ENCODE assay signal across 24 mouse cellular contexts in the genomic region with DNA sequence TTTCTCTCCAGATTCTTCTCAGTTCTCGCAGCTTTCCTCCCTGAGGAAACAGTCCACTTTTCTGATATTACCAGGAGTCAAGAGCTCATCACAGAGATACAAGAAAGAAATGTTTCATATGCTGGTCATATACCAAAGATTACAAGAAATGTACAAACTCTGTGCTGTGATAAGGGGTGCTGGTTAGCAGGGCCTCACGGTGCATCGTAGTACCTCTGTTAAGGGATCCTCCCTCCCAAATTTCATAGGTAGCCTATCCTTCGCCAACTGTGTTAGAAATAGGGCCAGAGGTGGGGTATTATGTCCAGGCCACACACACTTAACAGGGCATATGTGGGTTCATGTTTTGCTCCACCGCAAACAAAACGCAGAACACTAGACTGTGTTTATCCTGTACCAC.
DNase-seq lines count a peak whose midpoint lies in the region; ATAC-seq and TF ChIP-seq lines count a peak whose summit lies in the region.
"Had no signal": no experiment of that assay in that cellular context is flagged by ENCODE, and none has a peak within 500 bp of the region (broad histone marks: within the 10 kb centered on the region; RNA-seq: fewer than 3 reads in every experiment).

No protein-coding gene starts in this region.

- H3K27ac ChIP-seq in forebrain, embryonic 10.5 days: peak overlapping the region; percentile 54
- H3K27ac ChIP-seq in forebrain, embryonic 11.5 days (ENCODE audit: low read depth, low read length): no peak overlapping the region
- peak overlapping the region; percentile 45 for H3K27ac ChIP-seq in liver, embryonic 12.5 days
- H3K27ac ChIP-seq in liver, embryonic 15.5 days (replicated peaks): peak overlapping the region; percentile 71
- no peak overlapping the region for H3K27ac ChIP-seq in thymus, adult 2 months (ENCODE audit: control insufficient read depth, insufficient read depth, low read length)
- H3K27ac ChIP-seq: embryonic facial prominence, embryonic 10.5 days; embryonic facial prominence, embryonic 13.5 days; heart, adult 2 months; hindbrain, embryonic 12.5 days; hindbrain, embryonic 15.5 days had no signal

- no peak for ATAC-seq in forebrain, embryonic 11.5 days (replicated peaks; ENCODE audit: low FRiP score)
- ATAC-seq in liver, embryonic 12.5 days: peak; percentile 81
- ATAC-seq in liver, embryonic 15.5 days (ENCODE audit: insufficient read depth): peak; percentile 75
- ATAC-seq: activated CD4-positive, CD25-positive, alpha-beta regulatory T cell, adult 4 months; forebrain, embryonic 14.5 days; forebrain, postnatal 0 days had no signal

- H3K27me3 ChIP-seq in forebrain, embryonic 10.5 days (ENCODE audit: poor library complexity, severe bottlenecking): no peaks in the 10 kb centered on the region
- H3K27me3 ChIP-seq in forebrain, embryonic 11.5 days (ENCODE audit: control insufficient read depth, insufficient read depth, low read length): no peaks in the 10 kb centered on the region
- no peaks in the 10 kb centered on the region for H3K27me3 ChIP-seq in liver, embryonic 12.5 days (replicated peaks)
- no peaks in the 10 kb centered on the region for H3K27me3 ChIP-seq in liver, embryonic 15.5 days
- H3K27me3 ChIP-seq in thymus, adult 2 months (ENCODE audit: control insufficient read depth, insufficient read depth, low read length): no peaks in the 10 kb centered on the region
- H3K27me3 ChIP-seq: embryonic facial prominence, embryonic 13.5 days; hindbrain, embryonic 12.5 days; hindbrain, embryonic 15.5 days had no signal

- peaks cover 36% of the 10 kb centered on the region for H3K36me3 ChIP-seq in forebrain, embryonic 10.5 days (replicated peaks)
- no peaks in the 10 kb centered on the region for H3K36me3 ChIP-seq in forebrain, embryonic 11.5 days (ENCODE audit: control insufficient read depth, insufficient read depth, low read length)
- H3K36me3 ChIP-seq in liver, embryonic 12.5 days: peaks cover 34% of the 10 kb centered on the region
- 0 out of 2 replicates have a peak, but pooled peaks cover 7% of the 10 kb centered on the region for H3K36me3 ChIP-seq in liver, embryonic 15.5 days (replicated peaks)
- H3K36me3 ChIP-seq in thymus, adult 2 months (ENCODE audit: control insufficient read depth, insufficient read depth, low read length): no peaks in the 10 kb centered on the region

- no peak for TF ChIP-seq POLR2A in thymus, adult 2 months (IDR thresholded peaks at IDR 0.05; ENCODE audit: control insufficient read depth, extremely low read depth, insufficient read depth, low read length, poor library complexity)

- no peak overlapping the region for H3K4me2 ChIP-seq in forebrain, embryonic 11.5 days (ENCODE audit: low read depth, low read length, severe bottlenecking)
- H3K4me2 ChIP-seq in liver, embryonic 12.5 days: peak overlapping the region; percentile 15; the same call in 1 of the 2 replicates
- H3K4me2 ChIP-seq in liver, embryonic 15.5 days: peak overlapping the region; percentile 25; the same call in 1 of the 2 replicates
- H3K4me2 ChIP-seq: embryonic facial prominence, embryonic 13.5 days; heart, embryonic 11.5 days; hindbrain, embryonic 12.5 days; hindbrain, embryonic 15.5 days had no signal

- H3K9ac ChIP-seq in forebrain, embryonic 11.5 days (ENCODE audit: low read length): no peak overlapping the region
- peak overlapping the region; percentile 35 for H3K9ac ChIP-seq in liver, embryonic 12.5 days
- H3K9ac ChIP-seq in liver, embryonic 15.5 days: peak overlapping the region; percentile 5; the same call in 1 of the 2 replicates
- H3K9ac ChIP-seq: embryonic facial prominence, embryonic 13.5 days; forebrain, postnatal 0 days; hindbrain, embryonic 12.5 days; hindbrain, embryonic 15.5 days had no signal

- DNase-seq in forebrain, embryonic 10.5 days (ENCODE audit: extremely low spot score, low spot score): no peak
- no peak for DNase-seq in forebrain, embryonic 11.5 days (ENCODE audit: low spot score)
- no peak for DNase-seq in liver
- no peak for DNase-seq in thymus, adult 2 months
- DNase-seq: adrenal gland, adult 8-10 months; adrenal gland, postnatal 25 days; cerebellum, adult 11-12 months; cerebellum, adult 8-10 months; cerebellum, postnatal 10 days; cerebellum, postnatal 36 days; embryo, embryonic 11 days; forebrain, postnatal 0 days; gastrocnemius, postnatal 25 days; heart, adult 2 months had no signal

- H3K4me1 ChIP-seq in forebrain, embryonic 10.5 days: peaks cover 12% of the 10 kb centered on the region
- H3K4me1 ChIP-seq in forebrain, embryonic 11.5 days (replicated peaks; ENCODE audit: control insufficient read depth, insufficient read depth, low read length): no peaks in the 10 kb centered on the region
- H3K4me1 ChIP-seq in liver, embryonic 12.5 days: peaks cover 55% of the 10 kb centered on the region
- peaks cover 43% of the 10 kb centered on the region for H3K4me1 ChIP-seq in liver, embryonic 15.5 days (replicated peaks)
- no peaks in the 10 kb centered on the region for H3K4me1 ChIP-seq in thymus, adult 2 months (replicated peaks; ENCODE audit: control insufficient read depth, insufficient read depth, low read length)
- H3K4me1 ChIP-seq: embryonic facial prominence, embryonic 13.5 days; hindbrain, embryonic 12.5 days; hindbrain, embryonic 15.5 days had no signal

- no peak for TF ChIP-seq CTCF in thymus, adult 2 months (IDR thresholded peaks at IDR 0.05; ENCODE audit: borderline replicate concordance, control insufficient read depth, extremely low read depth, insufficient read depth, low read length, poor library complexity)

- 93% methylated on average over 6 of the region's 6 CpGs for WGBS in forebrain, embryonic 10.5 days
- 98% methylated on average over 6 of the region's 6 CpGs for WGBS in forebrain, embryonic 11.5 days
- WGBS in liver, embryonic 12.5 days (ENCODE audit: insufficient replicate concordance): 56% methylated on average over 6 of the region's 6 CpGs
- 59% methylated on average over 6 of the region's 6 CpGs for WGBS in liver, embryonic 15.5 days (ENCODE audit: insufficient replicate concordance)
- WGBS in thymus, adult 2 months: 99% methylated on average over 6 of the region's 6 CpGs

- H3K9me3 ChIP-seq in forebrain, embryonic 10.5 days: no peaks in the 10 kb centered on the region
- H3K9me3 ChIP-seq in forebrain, embryonic 11.5 days (ENCODE audit: control insufficient read depth, low read length): no peaks in the 10 kb centered on the region
- H3K9me3 ChIP-seq in liver, embryonic 12.5 days (replicated peaks): no peaks in the 10 kb centered on the region
- no peaks in the 10 kb centered on the region for H3K9me3 ChIP-seq in liver, embryonic 15.5 days (replicated peaks)
- H3K9me3 ChIP-seq: embryonic facial prominence, embryonic 10.5 days; embryonic facial prominence, embryonic 13.5 days; hindbrain, embryonic 12.5 days; hindbrain, embryonic 15.5 days had no signal

- no peak overlapping the region for H3K4me3 ChIP-seq in forebrain, embryonic 10.5 days
- no peak overlapping the region for H3K4me3 ChIP-seq in forebrain, embryonic 11.5 days (ENCODE audit: low read depth, low read length)
- no peak overlapping the region for H3K4me3 ChIP-seq in liver, embryonic 12.5 days
- H3K4me3 ChIP-seq in liver, embryonic 15.5 days (replicated peaks): no peak overlapping the region
- H3K4me3 ChIP-seq in thymus, adult 2 months (ENCODE audit: control insufficient read depth, insufficient read depth, low read length): no peak overlapping the region
- H3K4me3 ChIP-seq: embryonic facial prominence, embryonic 10.5 days; embryonic facial prominence, embryonic 13.5 days; erythroblast, embryonic 14.5 days; heart, adult 2 months; hindbrain, embryonic 12.5 days; hindbrain, embryonic 15.5 days had no signal

Comparison
In these comparisons a context has a peak if more than half of its experiments do, and no peak if none do; other contexts are left out.
1. H3K27ac ChIP-seq: peak in forebrain, embryonic 10.5 days (single experiment), liver, embryonic 12.5 days (single experiment) and liver, embryonic 15.5 days (single experiment); none in forebrain, embryonic 11.5 days (single experiment) and thymus, adult 2 months (single experiment).